Mouse (Mus musculus) heart, adult 18-20 months (tissue): ENCODE measurements at regions not wholly inside any gene's neighbourhood (a gene's known extent, or its start where the extent isn't known, plus 50 kb on each side); places are given as distances from the start of the nearest gene placed in this dataset.

Source experiments
- DNase-seq, 2 experiments: peaks; one replicate each; pipeline ENCODE4 v3.0.0; 2021 to 2022; ENCODE audit warnings: mixed read lengths in 1 of 2

- DNase-seq: no peak
Measured at GRCm38 (mm10) chr2:136617138-136617537, 96.1 kb upstream of the Snap25 start.

DNA sequence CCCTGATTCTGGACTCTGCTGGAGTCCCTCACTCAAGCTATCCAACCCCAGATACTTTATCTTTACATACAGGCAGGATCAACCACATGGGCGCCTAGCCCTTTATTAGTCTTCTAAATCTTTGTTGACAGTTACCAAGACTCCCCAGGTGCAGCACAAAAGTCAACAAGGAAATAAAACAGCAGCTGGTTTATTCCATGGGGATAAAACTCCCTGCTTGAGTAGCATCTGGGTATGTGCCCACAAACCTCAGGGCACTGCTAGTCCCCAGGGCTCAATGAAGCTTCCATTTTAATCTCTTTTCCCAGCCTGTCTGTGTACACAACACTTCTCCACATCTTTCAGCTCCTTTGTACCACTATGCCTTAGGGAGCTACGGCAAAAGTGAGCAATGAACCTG lies 95.1 kb upstream of the Snap25 start:
- no peak for DNase-seq

GRCm38 (mm10) chr2:136620309-136620708 lies 92.9 kb upstream of the Snap25 start:
- no peak for DNase-seq

GRCm38 (mm10) chr2:136620969-136621368 lies 92.3 kb upstream of the Snap25 start:
- DNase-seq: no peak

DNA sequence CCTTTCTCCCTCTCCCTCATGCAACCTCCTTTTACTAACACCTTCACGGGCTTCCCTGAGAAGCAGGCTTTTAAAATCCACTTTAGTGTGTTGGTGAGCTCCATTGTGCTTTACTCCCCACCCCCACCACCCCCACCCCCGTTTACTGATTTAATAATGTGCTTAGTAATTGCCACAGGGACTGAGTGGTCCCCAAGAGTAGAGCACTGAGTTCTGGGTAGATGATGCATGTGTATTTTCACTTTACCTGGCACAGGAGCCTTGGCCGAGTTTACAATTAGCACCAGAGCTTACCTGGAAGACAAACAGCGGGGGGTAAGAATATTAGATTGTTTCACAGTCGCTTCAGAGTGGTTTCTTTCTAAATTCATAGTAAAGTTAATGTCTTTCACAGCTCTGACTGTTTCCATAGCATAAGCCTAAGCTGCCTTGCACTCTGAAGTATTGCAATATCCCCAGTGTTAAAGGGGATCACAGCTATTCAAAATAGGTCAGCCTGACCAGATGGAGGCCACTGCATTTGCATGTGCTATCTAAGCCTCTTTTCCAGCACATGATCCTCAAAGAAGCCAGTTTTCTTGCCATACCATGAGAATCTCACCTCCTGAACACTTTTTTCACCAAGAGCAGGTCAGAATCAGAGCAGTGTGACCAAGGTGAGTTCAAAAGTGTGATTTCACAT lies 89.3 kb upstream of the Snap25 start:
- no peak for DNase-seq

DNA sequence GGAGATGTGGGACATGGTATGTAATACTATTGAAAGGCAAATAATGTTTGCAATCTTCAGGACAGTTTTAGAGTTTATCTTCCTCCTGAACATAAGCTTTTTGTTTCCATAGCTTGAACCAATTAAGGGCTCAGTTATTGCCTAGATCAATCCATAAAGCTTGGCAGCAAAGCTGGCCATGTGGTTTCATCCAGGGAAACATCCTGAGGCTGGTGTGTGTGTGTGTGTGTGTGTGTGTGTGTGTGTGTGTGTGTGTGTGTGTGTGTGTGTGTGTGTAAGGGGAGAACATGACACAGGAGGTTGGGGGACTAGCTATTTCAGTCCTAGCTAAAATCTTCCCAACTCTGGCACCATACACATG lies 88.8 kb upstream of the Snap25 start:
- no peak for DNase-seq

DNA sequence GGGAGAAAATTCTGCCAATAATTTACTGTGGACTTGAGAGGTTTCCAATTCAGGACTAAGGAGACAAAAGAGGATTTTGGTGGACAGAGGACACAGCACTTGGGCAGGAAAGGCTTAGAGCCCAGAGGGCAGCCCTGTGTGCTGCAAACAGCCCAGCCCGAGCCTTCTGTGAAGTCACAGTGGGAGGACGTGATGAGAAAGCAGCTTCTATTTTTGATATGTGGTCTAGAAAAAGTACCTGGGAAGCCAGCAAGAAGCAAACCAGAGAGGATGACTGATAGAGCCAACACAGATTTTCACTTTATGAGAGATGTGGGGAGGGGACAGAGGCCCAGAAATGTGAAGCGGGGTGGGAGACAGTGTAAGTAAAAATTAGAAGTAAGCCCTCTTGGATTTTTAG lies 66.3 kb upstream of the Snap25 start:
- no peak for DNase-seq

DNA sequence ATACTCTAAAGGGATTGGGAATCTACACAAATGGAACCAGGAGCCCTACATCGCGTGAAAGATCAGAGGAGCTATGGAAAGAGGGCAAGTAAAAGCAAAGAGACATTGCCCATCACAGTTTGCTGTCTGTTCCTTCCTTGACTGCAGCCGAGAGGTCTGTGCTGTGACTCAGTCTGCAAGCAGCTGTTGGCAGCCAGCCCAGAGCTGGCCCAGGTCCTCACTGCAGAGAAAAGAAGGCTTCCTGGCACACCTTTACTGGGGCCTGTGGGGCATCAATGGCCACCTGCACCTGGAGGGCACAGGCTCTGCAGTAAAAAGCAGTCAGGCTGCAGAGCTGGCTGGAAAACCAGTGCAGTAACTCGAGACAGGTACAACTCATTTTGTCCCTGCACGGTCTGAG lies 64.6 kb upstream of the Snap25 start:
- peak; percentile 44 to 59 for DNase-seq

DNA sequence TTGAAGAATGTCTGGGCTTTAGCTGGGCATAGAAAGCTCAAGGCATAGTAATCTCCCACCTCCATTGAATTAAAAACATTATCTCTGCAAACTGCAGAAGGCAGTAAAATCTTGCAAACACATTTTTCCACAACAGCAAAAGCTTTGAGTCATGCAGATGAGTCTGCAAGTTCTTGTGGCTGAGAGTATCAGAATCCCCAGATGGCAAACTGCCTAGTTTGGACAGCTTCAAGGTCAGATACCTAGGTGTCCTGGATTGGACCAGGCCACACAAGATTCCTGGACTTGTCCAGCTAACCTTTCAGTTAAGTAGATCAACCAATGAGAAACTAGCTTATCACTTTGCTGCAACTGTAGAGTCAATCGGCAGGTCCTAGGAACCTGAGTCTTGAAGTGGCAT lies 62.5 kb upstream of the Snap25 start:
- DNase-seq: peak in 1 of 2 experiments; percentile 11

GRCm38 (mm10) chr2:136652206-136653003 lies 60.8 kb upstream of the Snap25 start:
- no peak for DNase-seq
